Mouse (Mus musculus) urinary bladder, adult 2 months (tissue): ENCODE results near the gene Eif3f. TPM values are rescaled to one million over a fixed set of nuclear protein-coding genes. Genes with fewer than 3 reads are reported as not detected.

Source experiments
- DNase-seq: peaks from one replicate; pipeline ENCODE4 v3.0.0; 2022; ENCODE audit warnings: low spot score
- polyA plus RNA-seq: library from polyadenylated mRNA; depleted of rRNA; stranded (reverse); fragments of >200 nt; gene quantifications from 2 replicates; pipeline ENCODE4 v1.2.3, GENCODE M21; 2012; rRNA removed

Eif3f gene
- 119 and 192 TPM in 2 replicates for polyA plus RNA-seq

DNA sequence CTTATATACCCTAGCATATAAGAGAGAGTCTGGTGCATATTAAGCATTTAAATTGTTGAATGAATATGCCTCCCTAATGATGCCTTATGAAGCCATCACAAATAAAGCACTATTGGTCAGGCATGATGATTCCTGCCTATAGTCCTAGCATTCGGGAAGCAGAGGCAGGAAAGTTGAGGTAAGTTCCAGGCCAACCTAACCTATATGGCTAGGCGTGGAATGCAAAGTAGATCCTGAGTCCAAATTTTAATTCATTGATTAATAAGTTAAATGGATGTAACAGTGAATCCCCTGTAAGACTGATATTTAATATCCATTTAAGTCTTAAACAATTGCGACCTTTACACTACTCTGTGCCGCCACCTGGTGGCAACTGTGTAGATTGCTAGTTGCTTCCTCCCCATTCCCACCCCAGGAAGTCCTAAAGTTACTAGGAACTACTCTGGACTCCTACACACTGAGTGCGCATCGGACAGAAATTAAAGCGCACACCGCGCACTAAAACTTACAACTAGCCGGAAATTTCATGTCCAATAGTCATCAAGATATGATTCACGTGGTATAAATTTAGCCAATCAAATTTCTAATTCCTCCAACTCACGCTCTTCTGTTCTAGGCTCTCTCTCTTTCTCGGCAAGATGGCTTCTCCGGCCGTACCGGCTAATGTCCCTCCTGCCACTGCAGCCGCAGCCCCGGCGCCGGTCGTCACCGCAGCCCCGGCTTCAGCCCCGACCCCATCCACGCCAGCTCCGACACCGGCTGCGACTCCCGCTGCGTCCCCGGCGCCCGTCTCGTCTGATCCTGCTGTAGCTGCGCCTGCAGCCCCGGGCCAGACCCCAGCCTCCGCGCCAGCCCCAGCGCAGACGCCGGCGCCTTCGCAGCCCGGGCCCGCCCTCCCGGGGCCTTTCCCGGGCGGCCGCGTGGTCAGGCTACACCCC is at the start of gene Eif3f:
TSS of gene Eif3f (plus strand) at position 624 of the 938 bp plus-strand sequence.
- DNase-seq = peak; percentile 79

DNA sequence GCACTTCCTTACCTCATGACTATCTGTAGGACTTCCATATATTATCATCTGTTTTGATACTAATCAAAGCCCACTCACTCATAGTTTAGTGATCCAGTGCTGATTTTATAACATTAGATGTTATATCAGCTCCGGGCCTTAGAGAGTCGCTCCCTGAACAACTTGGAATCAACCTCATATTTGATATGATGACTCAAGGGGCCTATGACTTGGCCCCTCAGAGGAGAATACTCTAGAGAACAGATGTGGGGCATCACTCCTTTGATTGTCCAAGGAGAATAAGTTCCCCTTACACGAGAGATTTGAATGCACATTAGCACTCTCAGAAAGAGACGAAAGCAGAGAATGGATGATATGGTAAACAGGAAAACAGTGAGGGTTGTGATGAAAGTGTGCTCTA is 49.3 kb upstream of the Eif3f start, which contains the start of gene Olfr518:
TSS of gene Olfr518 (minus strand) at position 101 of the 400 bp plus-strand sequence.
- DNase-seq = no peak

DNA sequence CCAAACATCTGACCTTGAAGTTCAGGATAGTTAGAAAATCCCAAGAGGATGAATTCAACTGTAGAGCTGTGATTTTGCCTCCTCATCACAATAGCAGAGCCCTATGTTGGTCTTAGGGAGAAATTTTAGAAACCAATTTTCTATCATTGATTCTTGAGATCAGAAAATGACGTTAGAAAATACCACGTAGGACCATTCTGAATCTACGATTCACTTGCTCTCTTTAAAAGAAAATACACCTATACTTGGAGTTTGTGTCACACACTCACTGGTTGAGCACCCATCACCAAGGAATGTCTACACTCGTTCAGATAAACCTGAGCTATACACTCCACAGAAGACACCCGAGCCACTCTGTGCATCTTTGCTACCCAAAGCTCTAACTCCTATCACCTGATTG is 39.9 kb upstream of the Eif3f start, which contains the start of gene Olfr519:
TSS of gene Olfr519 (minus strand) at position 101 of the 400 bp plus-strand sequence.
- no peak for DNase-seq

DNA sequence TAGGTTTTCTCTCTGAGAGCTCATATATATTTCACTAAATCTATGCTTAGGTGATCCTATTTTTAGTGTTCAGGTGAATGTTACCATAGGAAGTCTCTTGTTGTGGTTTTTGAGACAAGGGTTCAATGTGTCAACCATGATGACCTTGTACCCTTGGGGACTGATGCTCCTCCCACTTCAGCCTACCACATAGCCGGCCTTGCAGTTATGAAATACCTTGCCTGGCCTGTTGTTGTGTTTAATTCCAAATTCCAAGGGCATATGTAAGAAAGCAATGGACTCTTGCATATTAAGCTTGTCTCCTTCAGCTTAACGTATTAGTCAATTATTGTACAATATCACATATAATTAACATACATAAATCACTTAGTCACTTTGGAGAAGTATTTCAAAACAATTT is 30.2 kb upstream of the Eif3f start:
- no peak for DNase-seq

DNA sequence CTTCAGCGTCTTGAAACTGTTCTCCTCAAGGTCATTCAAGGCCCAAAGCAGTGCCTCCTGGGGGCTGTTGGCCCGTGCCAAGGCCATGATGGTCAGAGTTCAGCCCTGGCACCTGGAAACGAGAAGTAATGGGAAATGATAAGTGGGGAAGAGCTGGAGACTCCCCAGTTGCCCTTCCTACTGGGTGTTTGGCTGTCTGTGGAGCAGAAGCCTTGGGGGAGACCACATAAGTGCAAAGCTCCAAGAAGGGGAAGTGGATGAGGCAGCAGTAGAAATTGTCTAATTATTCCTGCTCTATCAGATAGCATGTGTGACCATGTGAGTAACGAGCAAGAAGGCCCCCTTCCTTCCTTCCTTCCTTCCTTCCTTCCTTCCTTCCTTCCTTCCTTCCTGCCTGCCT is 7.2 kb upstream of the Eif3f start:
- DNase-seq = no peak

DNA sequence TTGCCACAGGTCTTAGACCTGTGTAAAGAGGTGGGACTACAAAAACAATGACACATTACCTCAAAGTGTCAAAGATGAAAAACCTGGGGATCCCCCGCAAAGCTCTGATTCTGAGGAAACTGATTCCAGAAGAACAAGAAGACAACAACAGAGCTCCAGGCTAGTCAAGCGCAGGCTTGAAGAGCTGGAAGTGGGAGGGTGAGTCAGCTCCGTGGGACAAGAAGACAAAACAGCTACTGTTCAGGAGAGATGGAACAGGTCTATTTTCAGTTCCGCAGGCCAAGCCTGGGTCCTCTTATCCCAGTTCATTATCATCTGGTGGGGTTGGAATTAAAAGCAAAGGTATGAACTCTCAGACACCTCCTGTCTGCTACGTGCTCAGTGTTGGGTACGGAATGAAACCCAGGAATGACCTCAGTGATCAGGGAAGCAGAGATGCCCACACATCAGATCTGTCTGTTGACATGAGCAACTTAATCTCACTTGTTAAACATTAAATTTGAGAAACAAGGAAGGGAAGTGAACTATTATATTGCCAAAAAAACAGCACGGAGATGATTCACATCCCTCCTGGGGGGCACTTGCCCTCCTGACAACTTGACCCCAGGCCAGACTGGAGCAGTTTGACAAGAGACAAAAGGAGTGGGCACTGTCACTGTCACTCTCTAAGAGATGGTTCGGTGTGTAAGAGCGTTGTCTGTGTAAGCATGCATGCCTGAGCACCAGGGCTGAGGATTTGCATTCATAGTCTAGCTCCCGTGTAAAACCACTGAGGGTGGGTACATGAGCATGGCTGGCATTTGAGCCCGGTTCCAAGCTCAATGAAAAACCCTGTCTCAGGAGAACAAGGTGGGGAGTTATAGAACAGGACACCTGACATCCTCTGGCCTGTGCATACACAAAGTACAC is 5.7 kb upstream of the Eif3f start:
- DNase-seq = no peak

DNA sequence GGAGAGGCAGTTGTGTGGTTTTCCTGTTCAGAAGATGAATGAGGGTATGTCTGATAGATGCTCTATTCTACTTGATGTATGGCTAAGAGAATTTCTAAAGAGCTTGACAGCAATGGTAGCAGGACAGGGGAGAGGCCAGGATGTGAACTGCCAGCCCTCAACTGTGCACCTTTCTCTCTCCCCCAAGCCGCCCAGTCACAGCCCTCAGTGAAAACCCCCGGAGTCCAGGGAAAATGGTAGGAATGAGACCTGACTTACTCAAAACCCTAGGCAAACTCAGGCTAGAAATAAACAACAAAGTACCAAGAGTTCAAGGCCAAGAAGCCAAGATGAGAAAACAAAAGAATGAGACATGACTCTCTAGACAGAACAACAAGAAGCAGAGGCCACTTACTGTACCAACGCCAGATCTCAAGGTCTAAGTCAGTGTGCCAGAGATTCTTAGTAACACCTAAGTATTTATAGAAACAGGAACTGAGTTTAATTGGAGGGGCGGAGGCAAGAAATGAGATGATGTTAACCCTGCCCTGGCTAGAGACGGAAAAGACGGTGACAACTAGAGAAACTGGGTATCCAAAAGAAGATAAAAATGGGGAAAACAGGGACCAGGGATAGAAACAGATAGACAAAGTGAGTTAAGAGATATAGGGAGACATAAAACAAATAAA is 4.4 kb upstream of the Eif3f start, which contains the start of gene Nlrp10:
TSS of gene Nlrp10 (minus strand) at position 453 of the 668 bp plus-strand sequence.
- no peak for DNase-seq

DNA sequence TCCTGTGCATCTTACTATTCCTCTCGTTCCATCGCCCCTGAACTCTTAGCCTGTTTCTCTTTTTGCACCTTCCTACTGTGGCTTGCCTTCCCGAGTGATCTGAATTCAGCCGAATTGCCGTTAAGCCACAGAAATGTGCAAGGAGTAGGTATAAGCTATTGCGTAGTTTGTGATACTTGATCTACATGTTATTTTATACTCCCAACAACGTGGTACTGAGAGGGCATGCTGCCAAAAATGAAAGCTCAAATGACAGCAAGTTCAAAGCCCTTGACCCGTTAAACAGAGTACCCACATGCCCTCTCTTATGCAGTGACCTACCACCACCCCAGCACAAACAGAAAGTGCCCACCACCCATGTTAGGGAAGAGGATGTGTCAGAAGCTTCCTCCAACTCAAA is 619 bp downstream of the Eif3f start:
- no peak for DNase-seq

DNA sequence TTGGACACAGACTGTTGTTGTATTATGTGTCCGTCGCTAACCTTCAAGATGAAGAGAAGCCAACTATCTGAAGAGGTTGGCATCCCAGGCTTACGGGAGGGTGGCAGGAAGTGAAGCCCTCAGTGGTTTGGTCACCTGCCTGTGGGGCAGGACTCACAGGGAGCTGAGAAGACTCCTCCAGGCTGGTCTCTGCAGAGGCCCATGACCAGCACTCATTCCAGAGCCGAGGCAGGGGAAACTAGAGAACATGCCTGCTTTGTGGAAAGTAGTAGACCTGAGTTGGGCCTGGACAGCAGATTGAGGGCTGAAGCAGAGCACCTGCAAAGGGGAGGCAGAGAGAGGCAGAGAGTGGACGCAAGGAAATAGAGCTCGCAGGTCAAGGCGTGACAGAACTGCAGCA is 1.2 kb downstream of the Eif3f start:
- DNase-seq = no peak

DNA sequence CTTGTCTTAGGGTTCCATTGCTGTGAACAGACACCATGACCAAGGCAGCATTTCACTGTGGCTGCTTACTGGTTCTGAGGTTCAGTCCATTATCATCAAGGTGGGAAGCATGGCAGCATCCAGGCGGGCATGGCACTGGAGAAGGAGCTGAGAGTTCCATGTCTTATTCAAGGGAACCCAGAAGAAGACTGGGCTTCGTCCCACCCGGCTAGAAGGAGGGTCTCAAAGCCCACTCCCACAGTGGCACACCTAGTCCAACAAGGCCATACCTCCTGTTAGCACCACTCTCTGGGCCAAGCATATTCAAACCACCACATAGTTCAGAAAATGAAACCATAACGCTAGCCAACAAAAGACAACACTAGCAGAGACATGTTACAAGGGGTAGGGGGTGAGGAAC is 2.4 kb downstream of the Eif3f start:
- DNase-seq = no peak

DNA sequence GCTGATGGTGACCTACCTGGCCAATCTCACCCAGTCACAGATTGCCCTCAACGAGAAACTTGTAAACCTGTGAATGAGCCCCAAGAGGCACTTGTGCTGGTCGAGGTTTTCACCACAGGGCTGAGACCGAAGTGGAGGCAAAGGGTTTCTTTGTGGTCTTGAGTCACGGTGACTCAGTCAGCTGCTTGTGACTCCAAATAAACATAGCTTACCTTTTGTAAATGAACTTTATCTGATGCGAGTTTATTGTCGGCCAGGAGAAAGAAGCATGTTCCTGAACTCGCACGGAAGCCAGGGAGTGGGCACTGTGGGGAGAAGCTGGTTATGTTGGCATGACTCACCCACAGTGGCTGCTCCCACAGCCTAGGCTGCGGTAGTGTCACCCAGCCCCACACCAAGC is 7.2 kb downstream of the Eif3f start:
- DNase-seq = no peak

DNA sequence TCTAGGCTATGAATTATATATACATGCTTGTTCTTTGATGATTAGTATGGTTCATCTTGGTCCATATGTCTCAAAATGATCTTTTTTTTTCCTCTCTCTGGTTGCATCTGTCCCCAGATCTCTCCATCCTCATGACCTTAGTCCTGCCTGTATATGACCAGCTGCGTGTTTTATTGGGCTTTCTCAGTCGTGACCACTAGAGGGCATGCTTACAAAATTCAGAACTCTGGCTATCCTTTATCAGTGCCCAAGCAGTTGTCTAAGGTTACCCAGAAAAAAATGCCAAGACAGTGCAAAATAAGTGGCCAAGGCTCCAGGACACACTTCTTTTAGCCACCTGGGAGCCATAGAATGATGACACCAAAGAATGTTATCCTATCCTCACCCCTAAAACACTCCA is 9.8 kb downstream of the Eif3f start:
- no peak for DNase-seq

DNA sequence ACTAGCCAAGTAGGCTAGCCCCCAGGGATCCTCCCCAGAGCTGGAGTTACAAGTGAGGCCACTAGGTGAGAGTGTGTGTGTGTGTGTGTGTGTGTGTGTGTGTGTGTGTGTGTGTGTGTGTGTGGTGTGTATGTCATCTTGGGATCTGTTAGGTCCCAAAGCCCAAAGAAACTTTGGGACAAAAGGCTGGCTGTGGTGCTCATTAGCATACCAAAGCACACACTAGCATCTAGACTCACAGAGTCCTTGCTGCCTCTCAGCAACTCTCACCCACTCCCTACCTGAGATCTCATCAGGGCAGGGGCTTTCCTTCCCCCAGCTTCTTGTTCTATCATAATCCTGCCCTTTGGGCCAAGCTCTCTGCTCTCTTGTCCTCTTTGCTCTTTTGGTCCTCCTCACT is 14.4 kb downstream of the Eif3f start:
- DNase-seq = no peak

DNA sequence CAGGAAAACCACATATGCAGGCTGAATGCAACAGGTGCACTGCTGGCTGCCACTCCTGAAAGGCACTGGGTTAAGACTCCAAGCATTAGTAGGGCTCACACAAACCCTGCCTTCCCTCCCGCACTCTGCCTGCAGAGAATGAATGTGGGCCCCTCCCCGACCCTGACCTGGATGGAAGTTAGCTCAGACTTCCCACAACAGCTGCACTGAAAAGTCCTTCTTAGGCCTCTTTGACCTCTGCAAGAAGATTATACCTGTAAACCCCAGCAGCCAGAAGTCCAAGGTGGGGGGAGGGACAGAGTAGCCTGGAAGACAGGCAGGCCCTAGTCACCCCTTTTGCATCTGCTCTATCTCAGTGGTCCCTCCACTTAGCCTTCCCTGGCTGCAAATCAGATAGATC is 15.1 kb downstream of the Eif3f start:
- no peak for DNase-seq

DNA sequence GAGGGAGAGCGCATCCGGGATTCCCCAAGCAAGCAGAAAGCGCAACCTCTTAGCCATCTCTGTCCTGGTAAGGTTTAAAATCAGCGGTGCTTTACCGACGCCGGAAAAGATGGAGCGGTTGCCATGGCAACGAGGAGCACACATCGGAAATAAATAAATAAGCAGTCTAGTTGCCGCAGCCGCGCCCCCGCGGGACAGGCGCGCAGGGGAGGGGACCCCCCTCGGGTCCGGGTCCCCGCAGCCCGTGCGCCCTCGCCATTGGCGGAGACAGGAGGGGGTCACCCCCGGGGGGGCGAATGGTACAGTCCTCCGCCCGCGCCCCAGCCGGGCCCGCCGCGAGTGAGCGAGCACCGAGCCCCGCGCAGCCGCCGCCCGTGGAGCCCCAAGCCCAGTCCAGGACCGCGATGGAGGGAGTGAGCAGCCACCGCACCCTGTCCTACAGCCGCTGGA is 16.1 kb downstream of the Eif3f start, which contains the start of gene Tub:
TSS of gene Tub (plus strand) at position 27 of the 450 bp plus-strand sequence.
- peak; percentile 30 for DNase-seq

DNA sequence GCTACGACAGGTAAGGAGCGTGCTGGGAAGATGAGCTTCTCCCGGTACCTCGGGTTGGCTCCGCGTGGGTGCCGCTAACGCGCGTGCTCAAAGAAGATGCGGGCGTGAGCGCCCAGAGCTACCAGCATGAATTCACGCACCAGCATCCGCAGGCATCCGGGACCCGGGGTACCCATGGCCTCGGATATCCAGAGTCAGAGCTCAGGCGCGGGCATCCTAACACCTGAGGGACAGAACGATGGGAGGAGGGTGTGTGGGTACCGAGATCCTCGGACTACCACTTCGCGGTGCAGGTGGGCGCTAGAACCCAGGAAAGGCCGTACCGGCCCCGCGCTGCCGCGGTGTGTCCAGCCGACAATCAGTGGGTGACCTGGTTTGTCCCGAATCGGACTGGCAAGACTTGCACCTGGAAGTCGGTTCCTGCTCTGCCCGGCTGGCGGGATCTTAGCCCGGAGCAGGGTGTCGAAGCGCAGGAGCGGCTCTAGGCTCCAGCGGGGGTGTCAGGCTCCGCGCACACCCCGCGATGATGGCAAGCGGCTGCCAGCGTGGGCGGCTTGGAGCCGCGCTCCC is 16.6 kb downstream of the Eif3f start:
- DNase-seq = peak; percentile 29

DNA sequence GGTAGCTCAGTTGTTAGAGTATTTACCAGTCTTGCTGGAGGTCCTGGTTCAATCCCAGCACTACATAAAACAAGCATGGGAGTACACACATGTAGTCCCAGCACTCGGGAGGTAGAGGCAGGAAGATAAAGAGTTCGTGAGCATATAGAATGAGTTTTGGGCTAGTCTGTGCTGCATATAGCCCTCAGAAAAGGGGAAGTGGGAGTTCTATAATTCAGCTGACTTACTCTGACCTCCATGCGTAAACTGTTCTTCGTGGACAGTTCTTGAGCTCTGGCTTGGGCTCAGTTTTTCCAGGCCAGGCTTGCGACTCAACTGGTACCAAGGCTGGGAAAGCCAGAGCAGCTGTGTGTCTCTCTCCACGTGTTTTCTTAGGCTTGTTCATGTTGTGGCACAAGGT is 18.6 kb downstream of the Eif3f start:
- no peak for DNase-seq

DNA sequence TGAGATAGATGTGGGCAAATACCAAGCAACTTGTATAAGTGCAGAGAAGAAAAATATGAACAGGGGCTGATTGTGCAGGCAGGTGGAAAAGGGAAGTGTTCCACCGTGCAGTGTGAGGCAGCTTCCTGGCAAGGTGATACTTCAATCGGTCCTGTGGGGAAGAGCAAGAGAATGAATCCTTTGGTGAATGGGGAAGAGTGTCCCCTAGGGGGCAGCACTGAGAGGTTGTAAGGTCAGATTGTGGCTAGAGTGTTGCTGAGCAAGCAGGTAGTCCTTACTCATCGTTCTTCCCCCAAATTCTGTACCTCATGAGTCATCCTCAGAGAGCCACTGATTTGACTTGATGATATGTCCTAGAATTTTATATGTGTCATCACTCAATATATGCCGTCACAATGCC is 20.0 kb downstream of the Eif3f start:
- DNase-seq = no peak

DNA sequence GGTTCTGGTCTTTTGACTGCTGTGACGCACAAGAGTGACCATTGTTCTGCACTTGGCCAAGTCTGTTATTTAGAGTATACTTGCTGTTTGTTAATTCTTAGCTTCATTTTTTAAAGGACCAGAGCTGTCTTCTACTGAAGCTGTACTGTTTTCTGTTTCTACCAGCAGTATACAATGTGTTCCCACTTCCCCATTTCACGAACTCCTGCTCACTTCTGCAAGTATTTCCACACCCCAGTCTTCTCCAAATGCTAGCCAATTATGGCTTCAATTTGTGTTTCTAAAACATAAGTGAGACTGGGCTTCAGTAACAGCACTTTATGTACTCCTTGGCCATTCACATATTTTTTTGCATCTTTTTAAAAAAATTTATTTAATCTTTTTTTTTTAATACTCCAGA is 23.5 kb downstream of the Eif3f start:
- no peak for DNase-seq

DNA sequence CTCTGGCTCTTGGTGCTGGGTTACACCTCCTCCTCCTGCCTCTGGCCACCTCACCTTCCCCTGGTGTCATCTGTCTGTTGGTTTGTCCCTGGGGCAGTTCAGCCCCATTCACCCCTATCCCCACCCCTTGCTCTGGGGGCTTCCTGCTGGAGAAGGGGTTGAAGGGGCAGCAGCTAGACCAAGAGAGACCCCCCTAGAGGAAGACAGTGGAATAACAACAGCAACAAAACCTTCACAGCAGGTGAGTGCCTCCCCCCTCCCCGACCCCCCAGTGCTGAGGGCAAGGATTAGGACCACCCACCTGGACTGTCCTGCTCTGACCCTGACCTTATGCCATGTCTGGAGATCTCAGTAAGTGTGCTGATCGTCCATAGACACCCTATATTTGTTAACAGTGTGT is 31.8 kb downstream of the Eif3f start:
- DNase-seq = no peak

DNA sequence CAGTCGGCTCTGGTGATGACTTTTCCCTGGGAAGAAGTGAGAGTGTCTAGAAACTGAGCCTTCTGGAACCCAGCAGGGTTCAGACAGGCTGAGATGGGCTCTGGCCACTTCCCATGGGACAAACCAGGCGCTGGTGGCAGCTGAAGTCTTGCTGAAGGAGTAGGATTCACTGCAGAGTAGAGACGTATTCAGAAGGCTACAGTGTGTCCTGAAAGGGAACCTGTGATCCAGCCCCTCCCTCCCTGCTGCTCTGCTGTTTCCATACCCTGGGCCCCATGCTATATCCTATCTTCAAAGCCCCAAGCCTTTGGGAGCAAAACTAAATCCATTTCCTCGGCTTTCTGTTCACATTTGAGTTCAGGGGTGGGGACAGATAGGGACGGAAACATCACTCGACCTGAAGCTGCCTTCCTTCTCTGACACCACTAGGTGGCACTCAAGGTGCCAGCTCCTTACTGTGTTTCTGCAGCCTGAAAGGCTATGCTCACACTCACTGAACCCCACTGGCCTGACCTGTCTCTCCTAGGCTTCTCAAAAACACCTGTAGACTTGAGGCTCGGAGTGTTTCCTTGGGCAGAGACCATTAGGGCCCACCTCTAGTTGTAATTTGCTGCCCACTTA is 32.6 kb downstream of the Eif3f start:
- DNase-seq = no peak
